Mouse (Mus musculus) limb, embryonic 11.5 days (tissue): Measurements from ENCODE around the gene Dlx5. TPM values are rescaled to one million over a fixed set of nuclear protein-coding genes. Genes with fewer than 3 reads are reported as not detected.

Experiments used
- ATAC-seq: fragments of 200-750 bp; cut with Nextera tagmentation; 2 replicates; pipeline ENCODE4 v1.8.0; 2017; ENCODE audit warnings: low read depth; ENCODE audit not compliant: insufficient number of reproducible peaks, low FRiP score, low TSS enrichment
- DNase-seq: peaks from one replicate; pipeline ENCODE4 v3.0.0-alpha.2; 2015; ENCODE audit warnings: low spot score
- H3K27ac ChIP-seq: fragments of 300-500 bp; sonication (generic); replicated peaks from 2 replicates; pipeline ENCODE4 v1.5.1; 2014; ENCODE audit warnings: low read depth, mild to moderate bottlenecking, low read length
- H3K27me3 ChIP-seq: fragments of 300-500 bp; sonication (generic); 2 replicates; pipeline ENCODE4 v1.6.1; 2014; ENCODE audit warnings: mild to moderate bottlenecking, low read length, mixed read lengths; ENCODE audit not compliant: control insufficient read depth, insufficient read depth
- H3K36me3 ChIP-seq: fragments of 300-500 bp; sonication (generic); 2 replicates; pipeline ENCODE4 v1.6.1; 2014; ENCODE audit warnings: mild to moderate bottlenecking, low read length, moderate library complexity, mixed read lengths; ENCODE audit not compliant: control insufficient read depth, insufficient read depth
- H3K4me1 ChIP-seq: fragments of 300-500 bp; sonication (generic); 2 replicates; pipeline ENCODE4 v1.6.1; 2014; ENCODE audit warnings: low read length, mixed read lengths; ENCODE audit not compliant: control insufficient read depth, insufficient read depth
- H3K4me2 ChIP-seq: fragments of 300-500 bp; sonication (generic); 2 replicates; pipeline ENCODE4 v1.6.1; 2014; ENCODE audit warnings: low read depth, mild to moderate bottlenecking, moderate library complexity; ENCODE audit not compliant: severe bottlenecking
- H3K4me3 ChIP-seq: fragments of 300-500 bp; sonication (generic); 2 replicates; pipeline ENCODE4 v1.5.1; 2014; ENCODE audit warnings: low read depth, low read length
- H3K9ac ChIP-seq: fragments of 300-500 bp; sonication (generic); 2 replicates; pipeline ENCODE4 v1.6.1; 2014; ENCODE audit warnings: mild to moderate bottlenecking, low read length
- H3K9me3 ChIP-seq: fragments of 300-500 bp; sonication (generic); 2 replicates; pipeline ENCODE4 v1.6.1; 2016; ENCODE audit warnings: low read length; ENCODE audit not compliant: control insufficient read depth
- WGBS: fragments of 180-500 bp; shearing (Covaris S2); extraction: QIAGEN DNeasy Blood & Tissue Kit; methylation state at CpG from one replicate; pipeline ENCODE4 v1.1.7; 2014; 5-methylcytosine and 5-hydroxymethylcytosine counted together
- polyA plus RNA-seq: library from polyadenylated mRNA; unstranded; fragments of >200 nt; fragmentation: Nextera tagmentation; extraction: Ambion mirVana; gene quantifications from 2 replicates; pipeline ENCODE4 v1.2.1, GENCODE M21; 2014

Dlx5 gene
- 15.5 and 16.3 TPM in 2 replicates for polyA plus RNA-seq

DNA sequence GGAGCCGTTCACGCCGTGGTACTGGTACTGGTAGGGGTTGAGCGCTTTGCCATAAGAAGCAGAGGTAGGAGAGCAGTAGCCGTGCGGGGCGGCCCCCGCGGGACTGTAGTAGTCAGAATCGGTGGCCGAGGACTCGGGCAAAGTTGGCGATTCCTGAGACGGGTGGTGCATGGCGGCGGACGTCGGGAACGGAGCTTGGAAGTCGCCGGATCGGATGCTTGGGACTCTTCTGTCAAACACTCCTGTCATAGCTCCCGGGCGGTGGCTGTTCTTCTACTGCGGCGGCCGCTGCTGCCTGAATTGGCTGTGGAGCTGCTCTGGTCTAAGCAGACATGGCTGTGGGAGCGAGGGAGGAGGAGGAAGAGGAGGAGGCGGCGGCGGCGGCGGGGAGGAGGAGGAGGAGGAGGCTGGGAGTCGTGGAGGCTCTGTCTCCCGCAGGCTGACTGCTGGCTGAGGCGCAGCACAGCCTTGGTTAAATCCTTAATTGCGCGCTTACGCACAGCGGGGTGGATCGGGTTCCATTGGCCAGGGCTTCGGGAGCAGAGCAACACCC, at the start of gene Dlx5:
Dlx5 (minus strand) TSS at position 448 of the 553 bp plus-strand sequence.
- no peaks in the 10 kb centered on the region for H3K9me3 ChIP-seq
- H3K4me2 ChIP-seq, result peak within 1 kb of the TSS; percentile 57
- peaks cover 11% of the 10 kb centered on the region for H3K4me1 ChIP-seq
- H3K27me3 ChIP-seq, result peaks cover 50% of the 10 kb centered on the region
- H3K27ac ChIP-seq, result no peak within 1 kb of the TSS
- H3K9ac ChIP-seq, result peak within 1 kb of the TSS; percentile 64
- under 1% methylated on average over 40 of the region's 42 CpGs for WGBS
- peak; percentile 52; the same call in 1 of the 2 replicates for ATAC-seq
- H3K36me3 ChIP-seq, result no peaks in the 10 kb centered on the region
- H3K4me3 ChIP-seq, result peak within 1 kb of the TSS; percentile 55
- peak; percentile 77 for DNase-seq

DNA sequence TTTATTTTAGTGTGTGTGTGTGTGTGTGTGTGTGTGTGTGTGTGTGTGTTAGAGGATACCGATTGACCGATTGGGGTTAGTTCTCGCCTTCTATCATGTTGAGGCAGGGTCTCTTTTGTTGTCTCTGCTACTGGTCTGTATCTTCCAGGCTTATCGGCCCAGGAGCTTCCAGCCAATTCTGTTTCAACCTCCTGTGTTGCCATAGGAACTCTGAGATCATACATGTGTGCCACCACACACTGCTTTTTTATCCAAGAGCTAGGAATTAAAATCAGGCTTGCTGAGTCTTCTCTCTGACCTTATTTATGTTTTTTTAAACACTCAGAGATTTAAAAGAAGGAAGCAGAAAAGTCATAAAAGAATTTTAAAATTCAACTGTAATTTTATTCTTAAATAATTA, 49.6 kb upstream of the Dlx5 start:
- whole genome bisulfite sequencing, result 90% methylated on average over 4 of the region's 4 CpGs
- no peaks in the 10 kb centered on the region for H3K9me3 ChIP-seq
- no peak overlapping the region for H3K9ac ChIP-seq
- H3K4me1 ChIP-seq, result no peaks in the 10 kb centered on the region
- H3K27me3 ChIP-seq, result no peaks in the 10 kb centered on the region
- H3K4me3 ChIP-seq, result no peak overlapping the region
- H3K36me3 ChIP-seq, result no peaks in the 10 kb centered on the region
- no peak overlapping the region for H3K4me2 ChIP-seq
- peak; percentile 16 for DNase-seq
- no peak for ATAC-seq
- no peak overlapping the region for H3K27ac ChIP-seq

- peak; percentile 3 for DNase-seq
- no peak overlapping the region for H3K27ac ChIP-seq
- WGBS, result 90% methylated on average over 4 of the region's 4 CpGs
- H3K4me3 ChIP-seq, result no peak overlapping the region
- no peak overlapping the region for H3K4me2 ChIP-seq
- no peaks in the 10 kb centered on the region for H3K4me1 ChIP-seq
- no peak overlapping the region for H3K9ac ChIP-seq
- H3K36me3 ChIP-seq, result no peaks in the 10 kb centered on the region
- no peak for ATAC-seq
- no peaks in the 10 kb centered on the region for H3K27me3 ChIP-seq
- H3K9me3 ChIP-seq, result no peaks in the 10 kb centered on the region
Observed at GRCm38 (mm10) chr6:6930831-6931230, 48.9 kb upstream of the Dlx5 start.

DNA sequence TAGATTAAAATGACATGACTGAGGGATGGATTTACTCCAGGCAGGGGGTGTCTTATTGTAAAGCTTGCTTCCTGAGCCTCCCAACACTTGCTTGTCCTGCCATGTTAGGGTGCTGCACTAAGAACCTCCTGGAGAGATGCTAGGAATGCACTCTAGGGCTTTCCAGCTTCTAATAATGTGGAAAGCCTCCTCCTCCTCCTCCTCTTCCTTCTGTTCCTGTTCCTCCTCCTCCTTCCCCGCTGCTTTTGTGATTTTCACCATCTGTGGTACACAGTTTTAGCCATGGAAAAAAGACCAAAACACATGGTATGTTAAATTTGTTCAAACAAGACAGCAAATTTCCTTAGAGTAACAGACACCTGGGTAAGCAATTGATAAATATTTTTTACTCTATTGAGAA, 43.4 kb upstream of the Dlx5 start:
- Histone ChIP-seq H3K4me3 (no peak overlapping the region), H3K4me1 (no peaks in the 10 kb centered on the region), H3K27me3 (no peaks in the 10 kb centered on the region), H3K9me3 (no peaks in the 10 kb centered on the region), H3K36me3 (no peaks in the 10 kb centered on the region), H3K27ac (no peak overlapping the region), H3K4me2 (no peak overlapping the region), H3K9ac (no peak overlapping the region)
- 45% methylated on average over 1 of the region's 1 CpGs for WGBS
- ATAC-seq (no peak), DNase-seq (no peak)

DNA sequence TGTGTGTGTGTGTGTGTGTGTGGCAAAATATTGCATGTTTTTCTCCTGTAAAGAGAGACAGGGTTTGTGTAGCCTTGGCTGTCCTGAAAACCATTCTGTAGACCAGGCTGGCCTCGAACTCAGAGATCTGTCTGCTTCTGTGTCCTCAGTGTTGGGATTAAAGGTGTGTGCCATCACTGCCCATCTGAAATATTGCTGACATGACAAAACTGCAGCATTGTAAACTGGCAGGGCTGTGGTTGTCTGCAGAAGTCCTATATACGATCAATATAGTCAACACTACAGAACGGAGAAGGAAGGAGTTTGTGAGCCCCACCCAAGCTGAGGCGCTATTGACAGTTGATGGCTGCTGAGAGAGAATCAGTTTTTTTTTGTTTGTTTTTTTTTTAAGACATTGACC, 35.4 kb upstream of the Dlx5 start:
- Histone ChIP-seq H3K4me3 (no peak overlapping the region), H3K9me3 (no peaks in the 10 kb centered on the region), H3K36me3 (no peaks in the 10 kb centered on the region), H3K27me3 (no peaks in the 10 kb centered on the region), H3K9ac (no peak overlapping the region), H3K27ac (no peak overlapping the region), H3K4me1 (no peaks in the 10 kb centered on the region), H3K4me2 (no peak overlapping the region)
- no peak for ATAC-seq
- DNase-seq, result no peak
- 96% methylated on average over 4 of the region's 4 CpGs for WGBS

DNA sequence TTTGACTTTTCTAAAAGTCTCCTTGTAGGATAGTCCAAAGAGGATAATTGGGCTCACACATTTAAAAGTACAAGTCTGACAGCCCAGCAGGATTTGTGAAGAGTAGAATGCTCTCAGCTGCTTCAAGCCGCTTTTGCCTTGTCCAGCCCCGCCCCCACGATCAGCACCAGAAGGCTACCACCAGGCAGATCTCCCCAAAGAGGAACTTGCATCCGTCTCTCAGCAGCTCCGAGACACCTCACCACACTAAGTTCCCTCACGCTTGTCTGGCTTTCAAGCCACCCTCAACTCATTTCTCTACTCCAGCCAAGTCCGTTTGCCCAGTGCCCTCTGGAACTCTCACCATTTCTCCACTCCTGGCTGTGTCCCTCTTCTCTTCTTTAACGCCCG, 33.6 kb upstream of the Dlx5 start:
- ATAC-seq, result no peak
- no peaks in the 10 kb centered on the region for H3K36me3 ChIP-seq
- no peak for DNase-seq
- no peak overlapping the region for H3K27ac ChIP-seq
- H3K4me3 ChIP-seq, result no peak overlapping the region
- H3K4me1 ChIP-seq, result no peaks in the 10 kb centered on the region
- H3K27me3 ChIP-seq, result no peaks in the 10 kb centered on the region
- no peak overlapping the region for H3K4me2 ChIP-seq
- no peaks in the 10 kb centered on the region for H3K9me3 ChIP-seq
- no peak overlapping the region for H3K9ac ChIP-seq
- 54% methylated on average over 9 of the region's 9 CpGs for WGBS

DNA sequence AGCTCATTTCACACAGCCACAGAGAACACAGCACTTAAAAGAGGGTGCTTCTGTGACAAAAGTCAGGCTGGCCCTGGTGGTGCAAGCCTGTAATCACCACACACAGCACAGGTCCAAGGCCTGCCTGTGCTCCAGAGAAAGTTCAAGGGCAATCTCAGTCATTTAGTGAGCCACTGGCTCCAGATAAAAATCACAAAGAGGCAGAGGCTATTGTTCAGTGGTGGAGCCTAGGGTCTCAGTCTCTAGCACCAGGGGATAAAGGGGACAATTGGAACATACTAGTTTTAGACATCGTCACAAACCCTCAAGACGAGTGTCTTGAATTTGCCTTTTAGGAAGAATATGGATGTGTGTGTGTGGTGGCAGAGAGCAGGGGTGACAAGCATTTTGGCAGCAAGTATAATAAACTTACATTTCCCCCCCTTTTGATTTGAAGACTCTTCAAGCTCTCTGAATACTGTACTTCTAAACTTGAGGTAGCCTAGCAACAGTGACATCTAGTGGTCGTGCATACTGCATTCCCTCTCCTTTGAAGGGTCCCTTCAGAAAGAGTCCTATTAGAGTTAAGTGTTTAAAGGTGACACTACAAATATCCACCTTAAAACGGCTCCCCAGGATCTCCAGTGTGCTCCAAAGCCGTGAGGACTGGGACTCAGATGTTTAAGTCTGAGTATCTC, 33.1 kb upstream of the Dlx5 start:
- peak; percentile 62 for DNase-seq
- Histone ChIP-seq H3K4me2 (no peak overlapping the region), H3K4me3 (no peak overlapping the region), H3K9ac (no peak overlapping the region), H3K9me3 (no peaks in the 10 kb centered on the region), H3K27ac (no peak overlapping the region), H3K27me3 (no peaks in the 10 kb centered on the region), H3K4me1 (no peaks in the 10 kb centered on the region), H3K36me3 (no peaks in the 10 kb centered on the region)
- 0 out of 2 replicates have a peak, but pooled peaks have one; percentile 31 for ATAC-seq
- 36% methylated on average over 5 of the region's 5 CpGs for WGBS

DNA sequence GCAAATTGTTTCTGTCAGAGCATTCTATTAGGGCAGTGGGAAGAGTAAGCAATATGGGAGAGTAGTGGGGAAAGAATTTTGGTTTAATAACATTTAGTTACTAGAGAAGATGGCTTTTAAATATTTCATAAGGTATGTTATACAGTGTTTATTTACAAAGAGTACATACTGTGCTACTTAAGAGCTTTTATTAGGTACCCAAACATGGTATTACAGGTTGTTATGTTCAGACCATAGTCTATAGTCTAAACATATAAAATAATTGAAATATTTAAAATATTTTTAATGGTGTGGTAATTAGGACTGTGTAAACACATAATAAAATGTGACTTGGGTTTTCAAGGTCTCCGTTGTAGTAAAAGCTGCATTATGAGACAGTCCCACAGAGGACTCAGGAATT, 32.4 kb upstream of the Dlx5 start:
- ATAC-seq (no peak), DNase-seq (no peak)
- Histone ChIP-seq H3K4me1 (no peaks in the 10 kb centered on the region), H3K9ac (no peak overlapping the region), H3K27ac (no peak overlapping the region), H3K9me3 (no peaks in the 10 kb centered on the region), H3K4me3 (no peak overlapping the region), H3K27me3 (no peaks in the 10 kb centered on the region), H3K4me2 (no peak overlapping the region), H3K36me3 (no peaks in the 10 kb centered on the region)
- 57% methylated on average over 1 of the region's 1 CpGs for WGBS
